Mouse (Mus musculus) midbrain, embryonic 16.5 days (tissue): ENCODE measurements around the gene Actr5. TPM values are rescaled to one million over a fixed set of nuclear protein-coding genes. Genes with fewer than 3 reads are reported as not detected.

Source experiments
- ATAC-seq: fragments of 200-750 bp; cut with Nextera tagmentation; 2 replicates; pipeline ENCODE4 v1.8.0; 2017; ENCODE audit warnings: moderate TSS enrichment
- H3K27ac ChIP-seq: fragments of 300-500 bp; sonication (generic); 2 replicates; pipeline ENCODE4 v1.5.1; 2014; ENCODE audit warnings: mild to moderate bottlenecking, low read length, mixed read lengths
- H3K27me3 ChIP-seq: fragments of 300-500 bp; sonication (generic); 2 replicates; pipeline ENCODE4 v1.6.1; 2014; ENCODE audit warnings: low read depth, low read length, mixed read lengths; ENCODE audit not compliant: control insufficient read depth, insufficient read depth
- H3K36me3 ChIP-seq: fragments of 300-500 bp; sonication (generic); 2 replicates; pipeline ENCODE4 v1.6.1; 2014; ENCODE audit warnings: mild to moderate bottlenecking, low read length, moderate library complexity, mixed read lengths; ENCODE audit not compliant: control insufficient read depth, insufficient read depth
- H3K4me1 ChIP-seq: fragments of 300-500 bp; sonication (generic); 2 replicates; pipeline ENCODE4 v1.6.1; 2014; ENCODE audit warnings: mild to moderate bottlenecking, low read length, mixed read lengths; ENCODE audit not compliant: control insufficient read depth, insufficient read depth
- H3K4me2 ChIP-seq: fragments of 300-500 bp; sonication (generic); 2 replicates; pipeline ENCODE4 v1.6.1; 2014; ENCODE audit warnings: mild to moderate bottlenecking, low read length, mixed read lengths
- H3K4me3 ChIP-seq: fragments of 300-500 bp; sonication (generic); 2 replicates; pipeline ENCODE4 v1.5.1; 2014; ENCODE audit warnings: low read depth, mild to moderate bottlenecking, low read length, moderate library complexity, mixed read lengths
- H3K9ac ChIP-seq: fragments of 300-500 bp; sonication (generic); 2 replicates; pipeline ENCODE4 v1.6.1; 2014; ENCODE audit warnings: low read depth, low read length, mixed read lengths
- H3K9me3 ChIP-seq: fragments of 300-500 bp; sonication (generic); replicated peaks from 2 replicates; pipeline ENCODE4 v1.6.1; 2014; ENCODE audit warnings: mild to moderate bottlenecking, low read length, mixed read lengths; ENCODE audit not compliant: control insufficient read depth, poor library complexity, severe bottlenecking
- WGBS: fragments of 180-500 bp; shearing (Covaris S2); extraction: QIAGEN DNeasy Blood & Tissue Kit; methylation state at CpG from one replicate; pipeline ENCODE4 v1.1.7; 2014; 5-methylcytosine and 5-hydroxymethylcytosine counted together
- polyA plus RNA-seq: library from polyadenylated mRNA; unstranded; fragments of >200 nt; fragmentation: Nextera tagmentation; extraction: Ambion mirVana; gene quantifications from 2 replicates; pipeline ENCODE4 v1.2.1, GENCODE M21; 2015

The Actr5 gene
- polyA plus RNA-seq, 1 experiment from 2014 or later: 8.9 TPM

GRCm38 (mm10) chr2:158611726-158612670 is 12.7 kb upstream of the Actr5 start:
- no peak for ATAC-seq
- 2% methylated on average over 30 of the region's 30 CpGs for WGBS
- H3K4me2 ChIP-seq: peak overlapping the region; percentile 54
- H3K4me3 ChIP-seq: peak overlapping the region; percentile 53
- H3K9ac ChIP-seq: peak overlapping the region; percentile 77
- peak overlapping the region; percentile 91 for H3K27ac ChIP-seq
- no peaks in the 10 kb centered on the region; the same call in 1 of the 2 replicates for H3K4me1 ChIP-seq
- H3K36me3 ChIP-seq: no peaks in the 10 kb centered on the region
- H3K27me3 ChIP-seq: peaks cover 28% of the 10 kb centered on the region
- H3K9me3 ChIP-seq: no peaks in the 10 kb centered on the region

- Histone ChIP-seq H3K27me3 (peaks cover 25% of the 10 kb centered on the region), H3K4me1 (no peaks in the 10 kb centered on the region; the same call in 1 of the 2 replicates), H3K4me3 (peak overlapping the region; percentile 53), H3K9me3 (no peaks in the 10 kb centered on the region), H3K4me2 (peak overlapping the region; percentile 54), H3K27ac (peak overlapping the region; percentile 91), H3K9ac (peak overlapping the region; percentile 77), H3K36me3 (no peaks in the 10 kb centered on the region)
- ATAC-seq: no peak
- 5% methylated on average over 10 of the region's 10 CpGs for WGBS
Measured at GRCm38 (mm10) chr2:158612671-158613250, 11.9 kb upstream of the Actr5 start.

- H3K4me2 ChIP-seq: peak overlapping the region; percentile 54
Measured at GRCm38 (mm10) chr2:158613541-158614417, 10.9 kb upstream of the Actr5 start.

GRCm38 (mm10) chr2:158614418-158614955 is 10.2 kb upstream of the Actr5 start:
- Histone ChIP-seq H3K36me3 (no peaks in the 10 kb centered on the region), H3K27me3 (peaks cover 23% of the 10 kb centered on the region), H3K4me3 (peak overlapping the region; percentile 53), H3K27ac (peak overlapping the region; percentile 51; the same call in 1 of the 2 replicates), H3K9ac (peak overlapping the region; percentile 56), H3K4me1 (no peaks in the 10 kb centered on the region; the same call in 1 of the 2 replicates), H3K9me3 (no peaks in the 10 kb centered on the region), H3K4me2 (peak overlapping the region; percentile 54)
- 3% methylated on average over 47 of the region's 47 CpGs for WGBS
- no peak for ATAC-seq

More at GRCm38 (mm10) chr2:158613541-158614417, 10.9 kb upstream of the Actr5 start:
- H3K27ac ChIP-seq: peak overlapping the region; percentile 91
- 3% methylated on average over 53 of the region's 53 CpGs for WGBS
- H3K4me1 ChIP-seq: no peaks in the 10 kb centered on the region; the same call in 1 of the 2 replicates
- H3K36me3 ChIP-seq: no peaks in the 10 kb centered on the region
- peak overlapping the region; percentile 77 for H3K9ac ChIP-seq
- ATAC-seq: no peak
- H3K9me3 ChIP-seq: no peaks in the 10 kb centered on the region
- peaks cover 23% of the 10 kb centered on the region for H3K27me3 ChIP-seq
- H3K4me3 ChIP-seq: peak overlapping the region; percentile 53

- H3K27me3 ChIP-seq: peaks cover 26% of the 10 kb centered on the region
- no peaks in the 10 kb centered on the region; the same call in 1 of the 2 replicates for H3K4me1 ChIP-seq
- WGBS: 1% methylated on average over 24 of the region's 24 CpGs
- H3K4me2 ChIP-seq: peak overlapping the region; percentile 54
- no peaks in the 10 kb centered on the region for H3K36me3 ChIP-seq
- peak overlapping the region; percentile 53 for H3K4me3 ChIP-seq
- H3K9me3 ChIP-seq: no peaks in the 10 kb centered on the region
- H3K9ac ChIP-seq: peak overlapping the region; percentile 56
- H3K27ac ChIP-seq: peak overlapping the region; percentile 51; the same call in 1 of the 2 replicates
- ATAC-seq: no peak
Measured at GRCm38 (mm10) chr2:158615161-158615680, 9.5 kb upstream of the Actr5 start.

GRCm38 (mm10) chr2:158615702-158616101 is 9.0 kb upstream of the Actr5 start:
- peak overlapping the region; percentile 53 for H3K4me3 ChIP-seq
- H3K9ac ChIP-seq: peak overlapping the region; percentile 56
- H3K27me3 ChIP-seq: peaks cover 22% of the 10 kb centered on the region

GRCm38 (mm10) chr2:158616296-158616695 is 8.4 kb upstream of the Actr5 start:
- H3K27me3 ChIP-seq: peaks cover 20% of the 10 kb centered on the region
- WGBS: 2% methylated on average over 12 of the region's 12 CpGs
- peak; percentile 72 for ATAC-seq

More at GRCm38 (mm10) chr2:158615702-158616101, 9.0 kb upstream of the Actr5 start:
- Histone ChIP-seq H3K27ac (peak overlapping the region; percentile 80), H3K4me1 (no peaks in the 10 kb centered on the region; the same call in 1 of the 2 replicates), H3K4me2 (peak overlapping the region; percentile 54), H3K36me3 (no peaks in the 10 kb centered on the region), H3K9me3 (no peaks in the 10 kb centered on the region)
- no peak for ATAC-seq
- WGBS: 3% methylated on average over 13 of the region's 13 CpGs

GRCm38 (mm10) chr2:158616790-158617189 is 7.9 kb upstream of the Actr5 start:
- Histone ChIP-seq H3K4me1 (no peaks in the 10 kb centered on the region; the same call in 1 of the 2 replicates), H3K4me3 (peak overlapping the region; percentile 53), H3K4me2 (peak overlapping the region; percentile 54), H3K27ac (peak overlapping the region; percentile 80), H3K27me3 (peaks cover 20% of the 10 kb centered on the region), H3K36me3 (no peaks in the 10 kb centered on the region), H3K9me3 (no peaks in the 10 kb centered on the region), H3K9ac (peak overlapping the region; percentile 37; the same call in 1 of the 2 replicates)
- no peak for ATAC-seq
- WGBS: 10% methylated on average over 11 of the region's 11 CpGs

More at GRCm38 (mm10) chr2:158616296-158616695, 8.4 kb upstream of the Actr5 start:
- Histone ChIP-seq H3K4me1 (no peaks in the 10 kb centered on the region; the same call in 1 of the 2 replicates), H3K4me2 (peak overlapping the region; percentile 54), H3K9ac (peak overlapping the region; percentile 56), H3K36me3 (no peaks in the 10 kb centered on the region), H3K4me3 (peak overlapping the region; percentile 53), H3K27ac (peak overlapping the region; percentile 80), H3K9me3 (no peaks in the 10 kb centered on the region)
